Mouse (Mus musculus) spleen, adult 12 weeks (tissue): Measurements from ENCODE around the gene Sgk1.
"Not testable (repeated sequence)": the region's sequence is repeated elsewhere in the genome, so short reads cannot be mapped to it uniquely, and the experiment has no call there.

ENCODE experiments used
- DNase-seq: peaks from one replicate; pipeline ENCODE4 v3.0.0; 2022; ENCODE audit warnings: low spot score

Gene Sgk1

DNA sequence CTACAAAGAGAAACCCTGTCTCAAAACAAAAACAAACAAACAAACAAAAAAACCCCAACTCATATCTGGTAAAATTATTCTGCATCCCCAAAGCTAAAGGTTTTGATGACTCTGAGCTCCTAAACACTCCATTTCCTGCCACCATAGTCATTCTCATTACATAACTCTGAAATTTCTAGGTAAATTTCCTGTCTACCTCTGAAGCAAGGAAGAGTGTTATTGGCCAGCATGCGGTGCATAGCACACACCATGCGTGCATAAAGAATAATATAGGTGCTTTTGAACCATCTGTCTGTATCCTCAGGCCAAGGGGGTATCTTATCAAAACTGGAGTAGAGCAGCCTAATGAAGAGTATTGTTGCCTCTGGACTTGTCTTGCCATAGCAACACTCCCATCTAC, 13.8 kb upstream of the Sgk1 start:
- DNase-seq, result no peak

- no peak for DNase-seq
These were observed 13.4 kb upstream of the Sgk1 start for GRCm38 (mm10) chr10:21868623-21869022.

DNA sequence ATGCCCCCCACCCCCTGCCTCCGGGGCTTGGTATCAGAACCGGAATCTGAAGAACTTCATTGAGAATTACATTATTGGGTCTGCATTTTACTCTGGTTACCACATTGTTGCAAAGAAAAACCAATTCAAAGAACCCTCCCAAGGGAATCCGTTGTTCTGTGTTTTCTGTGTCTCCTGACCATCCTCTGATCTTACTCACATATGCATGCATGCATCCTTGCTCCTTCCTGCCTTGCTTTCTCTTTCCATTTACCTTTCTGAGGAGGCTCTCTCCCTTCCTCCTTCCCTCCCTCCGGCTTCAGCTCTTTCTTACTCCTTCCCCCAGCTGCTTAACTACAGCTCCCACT, 174 bp upstream of the Sgk1 start:
- DNase-seq, result no peak

DNA sequence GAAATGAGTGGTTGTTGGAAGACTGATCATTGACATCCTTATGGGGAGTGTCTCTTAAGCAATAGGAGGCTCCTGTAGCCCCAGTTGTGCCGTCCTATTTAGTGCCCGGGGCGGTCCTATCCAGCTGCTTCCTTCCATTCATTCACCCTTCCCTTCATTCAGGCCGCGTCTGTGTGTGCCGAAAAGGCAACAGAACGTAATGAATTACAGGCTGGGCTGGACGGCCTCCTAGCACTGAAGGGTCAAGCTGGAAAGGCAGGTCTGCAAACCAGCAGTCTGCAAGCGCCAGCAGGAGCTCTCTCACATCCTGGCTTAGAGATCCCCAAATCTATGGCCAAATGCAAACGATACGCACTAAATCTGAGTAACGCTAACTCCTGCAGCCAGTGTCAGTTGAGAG, 1.6 kb downstream of the Sgk1 start:
- DNase-seq, result no peak

GRCm38 (mm10) chr10:21884534-21884933, 2.5 kb downstream of the Sgk1 start:
- no peak for DNase-seq

GRCm38 (mm10) chr10:21889141-21889765, 7.3 kb downstream of the Sgk1 start:
- DNase-seq, result no peak

- no peak for DNase-seq
These were observed 8.3 kb downstream of the Sgk1 start for GRCm38 (mm10) chr10:21890293-21890692.

DNA sequence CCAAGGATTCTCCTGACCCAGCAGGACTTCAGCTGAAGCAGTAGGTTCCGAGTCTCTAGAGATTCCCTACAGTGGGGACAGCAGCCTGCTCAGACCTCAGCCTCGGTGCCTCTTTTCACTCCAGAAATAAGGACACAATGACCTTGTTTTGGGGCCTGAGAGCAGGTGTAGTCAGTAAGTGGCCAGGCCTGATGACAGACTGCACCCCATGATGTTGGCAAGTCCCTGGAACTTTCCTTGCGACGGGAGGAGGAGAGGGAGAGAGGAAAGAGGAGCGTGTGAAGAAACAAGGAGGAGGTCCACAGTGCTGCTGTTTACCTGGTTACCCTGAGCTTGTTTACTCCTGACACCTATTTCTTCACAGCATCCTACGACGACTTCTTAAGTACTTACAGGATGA, 9.5 kb downstream of the Sgk1 start:
- DNase-seq, result no peak

- DNase-seq, result no peak
These were observed 10.1 kb downstream of the Sgk1 start for GRCm38 (mm10) chr10:21892104-21892503.

GRCm38 (mm10) chr10:21898417-21898816, 16.4 kb downstream of the Sgk1 start:
- no peak for DNase-seq

GRCm38 (mm10) chr10:21898851-21899250, 16.9 kb downstream of the Sgk1 start:
- DNase-seq, result not testable (repeated sequence)

GRCm38 (mm10) chr10:21899397-21899796, 17.4 kb downstream of the Sgk1 start:
- DNase-seq, result no peak

DNA sequence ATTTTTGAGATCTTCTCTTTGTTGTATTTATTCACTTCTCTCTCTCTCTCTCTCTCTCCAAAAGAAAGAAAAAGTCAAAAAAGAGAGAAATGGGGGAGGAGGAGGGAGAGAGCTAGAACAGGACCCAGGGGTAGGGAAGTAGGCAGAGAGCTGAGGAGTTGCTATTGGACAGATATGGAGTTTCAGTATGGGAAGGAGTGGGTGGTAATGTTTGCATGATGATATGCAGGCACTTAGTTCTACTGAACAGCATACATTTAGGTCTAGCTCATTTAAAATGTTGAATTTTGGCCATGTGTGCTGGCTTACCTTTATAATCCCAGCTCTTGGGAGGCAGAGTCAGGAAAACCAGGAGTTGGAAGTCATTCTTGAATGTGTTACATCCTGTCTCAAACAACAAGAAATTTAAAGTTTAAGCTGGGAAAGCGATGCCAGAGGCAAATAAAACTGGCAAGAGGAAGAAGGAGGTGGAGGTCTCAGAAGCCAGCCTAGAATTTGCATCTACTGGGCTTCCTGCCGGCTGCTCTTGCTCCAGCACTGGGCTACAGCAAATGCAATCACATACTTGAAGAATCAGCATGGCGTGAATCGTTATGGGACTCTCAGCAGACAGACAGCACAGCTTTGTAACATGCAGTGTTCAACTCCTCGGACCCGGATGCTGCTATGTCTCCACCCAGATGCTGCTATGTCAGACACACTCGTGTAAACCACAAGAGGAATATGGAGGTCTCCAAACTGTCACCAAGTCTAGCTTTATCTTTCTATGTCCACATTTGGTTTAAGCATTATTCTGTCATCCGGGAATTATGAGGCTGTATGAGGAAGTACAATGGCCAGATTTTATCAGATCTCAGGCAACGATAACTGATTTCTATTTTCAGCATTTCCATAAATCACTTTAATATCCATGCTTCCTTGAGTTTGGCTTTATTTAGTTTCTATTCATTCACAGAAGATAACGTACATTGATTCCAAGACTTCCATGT, 20.5 kb downstream of the Sgk1 start:
- DNase-seq, result no peak

GRCm38 (mm10) chr10:21904151-21904550, 22.2 kb downstream of the Sgk1 start:
- no peak for DNase-seq

GRCm38 (mm10) chr10:21905616-21906015, 23.6 kb downstream of the Sgk1 start:
- DNase-seq, result no peak

DNA sequence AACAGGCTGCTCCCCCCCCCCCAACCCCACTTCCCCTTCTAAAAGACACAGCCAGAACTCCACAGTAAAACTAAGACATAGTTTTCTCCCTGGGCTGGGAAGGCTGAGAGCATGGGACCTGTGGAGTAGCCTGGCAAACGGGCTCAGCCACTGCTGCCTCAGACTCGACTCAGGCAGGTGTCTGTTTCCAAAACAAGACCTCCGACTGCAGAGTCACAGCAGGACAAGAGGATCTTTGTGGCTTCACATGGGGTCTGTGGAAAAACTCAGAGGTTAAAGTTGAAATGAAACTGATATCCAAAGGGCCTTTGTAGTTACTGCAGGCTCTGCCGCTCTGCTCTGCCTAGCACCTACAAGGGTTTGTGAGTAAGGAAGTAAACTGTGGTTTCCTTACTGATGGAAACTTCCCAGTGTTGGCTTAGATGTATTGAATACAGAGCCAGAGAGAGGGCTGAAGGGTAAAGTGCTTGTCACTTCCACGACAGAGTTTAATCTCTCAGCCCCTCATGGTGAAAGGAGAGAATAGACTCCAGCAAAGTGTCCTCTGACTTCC, 25.0 kb downstream of the Sgk1 start:
- peak; percentile 10 for DNase-seq

DNA sequence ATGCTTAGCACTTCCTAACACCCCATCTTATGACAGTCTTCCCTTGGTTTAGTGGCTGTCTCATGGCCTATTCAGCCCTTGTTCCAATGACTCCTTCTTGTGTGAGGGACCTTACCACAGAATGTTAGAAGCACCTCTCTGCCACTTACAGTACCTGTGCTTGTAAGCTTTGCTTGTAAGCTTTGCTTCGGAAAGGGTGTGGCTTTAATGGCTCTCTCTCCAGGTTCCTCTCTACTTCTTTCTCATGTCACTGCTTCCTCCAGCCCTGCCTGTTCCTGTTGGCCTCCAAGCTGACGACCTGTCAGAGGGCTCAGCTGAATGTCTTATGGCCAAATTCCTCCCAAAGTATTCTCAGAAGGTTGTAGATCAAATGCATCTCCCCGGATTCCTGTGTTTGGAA, 25.8 kb downstream of the Sgk1 start:
- DNase-seq, result no peak

DNA sequence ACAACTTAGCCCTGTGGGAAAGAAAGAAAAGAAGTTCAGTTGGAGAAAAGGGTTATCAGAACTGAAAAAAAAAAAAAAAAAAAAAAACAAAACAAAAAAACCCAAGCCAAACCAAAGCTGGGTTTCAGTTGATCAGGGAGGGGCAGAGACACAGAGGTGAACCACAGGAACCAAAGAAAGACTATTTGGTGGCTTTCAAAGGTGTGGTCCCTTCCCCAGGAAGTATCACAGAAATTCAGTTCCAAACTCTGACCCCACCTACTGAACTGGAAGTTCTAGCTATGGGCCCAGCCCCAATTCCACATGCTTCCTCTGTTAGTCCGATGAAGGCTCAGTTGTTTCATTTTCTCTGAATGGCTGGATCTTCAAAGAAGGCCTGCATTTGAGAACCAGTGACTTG, 26.7 kb downstream of the Sgk1 start:
- DNase-seq, result no peak

GRCm38 (mm10) chr10:21910334-21910733, 28.4 kb downstream of the Sgk1 start:
- DNase-seq, result no peak

DNA sequence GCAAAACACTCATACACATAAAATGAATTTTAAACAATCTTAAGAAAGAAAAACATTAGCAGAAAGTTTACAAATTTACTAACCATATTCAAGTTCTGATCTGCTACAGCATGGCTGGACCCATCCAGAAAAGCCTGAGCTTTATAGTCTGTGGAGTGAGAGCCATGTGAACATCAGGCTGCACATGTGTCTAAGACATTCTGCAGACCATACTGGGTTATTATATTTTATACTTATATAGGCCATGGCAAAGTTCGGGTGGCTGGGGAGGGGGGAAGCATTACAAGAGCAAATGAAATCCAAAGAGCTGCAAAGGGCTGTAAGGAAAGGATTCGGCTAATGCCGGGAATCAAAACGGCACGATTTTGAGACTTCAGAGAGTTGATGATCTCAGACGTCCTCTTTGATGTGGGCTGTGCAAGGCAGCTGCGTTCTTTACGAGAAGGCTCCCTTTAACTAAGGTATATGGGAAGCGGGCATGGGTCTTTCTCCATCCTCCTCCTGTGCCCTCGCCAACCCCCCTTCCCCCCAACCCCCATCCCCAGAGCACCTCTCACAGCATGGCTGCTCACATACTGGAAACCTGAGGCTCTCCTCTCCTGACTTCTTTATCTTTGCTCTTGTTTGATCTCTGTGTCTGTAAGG, 29.4 kb downstream of the Sgk1 start:
- DNase-seq, result no peak

- DNase-seq, result no peak
These were observed 32.8 kb downstream of the Sgk1 start for GRCm38 (mm10) chr10:21914751-21915150.

DNA sequence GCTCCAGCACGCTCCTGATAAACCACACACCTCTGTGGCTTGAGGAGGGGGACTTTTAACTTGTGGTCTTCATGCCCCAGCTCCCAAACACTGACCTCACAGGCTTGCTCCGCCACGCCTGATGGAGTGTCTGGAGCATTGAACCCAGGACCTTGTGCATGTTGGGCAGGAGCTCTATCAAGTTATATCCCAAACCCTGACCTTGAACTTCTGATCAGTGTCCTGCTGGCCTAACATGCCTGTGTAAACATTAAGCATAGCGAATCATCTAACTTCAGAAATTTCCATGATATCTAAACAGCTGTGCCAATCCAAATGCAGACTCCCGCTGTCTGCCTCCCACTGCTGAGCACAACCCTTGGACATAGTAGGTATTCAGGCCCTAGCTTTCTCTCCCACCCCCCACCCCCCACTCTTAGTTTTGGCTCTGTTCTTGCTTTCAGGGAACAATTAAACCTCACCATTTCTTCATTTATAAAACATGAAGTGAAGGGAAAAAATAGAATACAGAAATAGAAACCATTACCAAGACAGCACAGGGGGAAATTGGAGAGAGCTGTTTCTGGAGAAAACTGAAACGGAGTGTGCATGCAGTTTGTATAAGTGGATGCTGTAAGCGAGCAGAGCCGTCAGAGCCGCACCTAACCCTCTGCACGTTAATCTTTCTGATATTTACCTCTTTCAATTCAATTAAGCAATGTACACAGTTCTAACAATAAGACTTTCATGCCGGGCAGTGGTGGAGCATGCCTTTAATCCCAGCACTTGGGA, 34.5 kb downstream of the Sgk1 start:
- no peak for DNase-seq
